Mouse (Mus musculus) ZHBTc4 (cell line): Measurements from ENCODE around the gene Scamp3.
"Not testable (repeated sequence)": the region's sequence is repeated elsewhere in the genome, so short reads cannot be mapped to it uniquely, and the experiment has no call there.

Source experiments
- DNase-seq: peaks from one replicate; pipeline ENCODE4 v3.0.0-alpha.2; 2011; ENCODE audit warnings: low read depth, low spot score

Scamp3 gene

GRCm38 (mm10) chr3:89195979-89196877, 19.0 kb downstream of the Scamp3 start:
- DNase-seq, result peak; percentile 96

- DNase-seq, result no peak
These were observed 22.6 kb downstream of the Scamp3 start for GRCm38 (mm10) chr3:89199839-89200238.

DNA sequence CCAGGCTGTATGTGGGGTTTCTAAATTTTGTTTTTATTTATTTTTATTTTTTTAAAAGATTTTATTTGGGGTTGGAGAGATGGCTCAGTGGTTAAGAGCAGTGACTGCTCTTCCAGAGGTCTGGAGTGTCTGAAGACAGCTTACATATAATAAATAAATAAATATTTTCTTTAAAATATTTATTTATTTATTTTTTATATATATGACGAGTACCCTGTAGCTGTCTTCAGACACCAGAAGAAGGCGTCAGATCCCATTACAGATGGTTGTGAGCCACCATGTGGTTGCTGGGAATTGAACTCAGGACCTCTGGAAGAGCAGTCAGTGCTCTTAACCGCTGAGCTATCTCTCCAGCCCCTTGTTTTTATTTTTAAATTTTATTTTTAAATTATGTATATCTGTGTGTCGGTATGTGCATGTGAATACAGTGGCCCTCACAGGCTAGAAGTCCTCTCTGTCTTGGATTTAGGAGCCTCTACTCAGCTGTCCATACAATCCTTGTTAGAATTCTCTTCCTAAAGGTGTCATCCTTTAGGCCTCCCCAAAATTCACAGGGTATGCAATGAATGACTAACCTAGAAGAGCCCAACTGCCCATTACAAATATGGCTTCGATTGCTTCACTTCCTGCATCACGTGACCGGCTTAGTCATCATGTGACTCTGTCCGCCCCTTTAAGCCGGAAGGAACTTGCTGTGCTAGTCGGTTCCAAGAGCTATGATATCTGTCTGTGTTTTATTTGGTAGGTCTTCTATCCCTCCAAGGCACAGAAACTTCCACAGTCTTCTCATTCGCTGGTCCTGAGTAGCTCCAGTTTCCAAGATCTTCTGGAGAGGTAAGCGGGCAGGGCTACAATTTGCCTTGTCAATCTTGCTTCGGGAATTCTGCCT, 25.2 kb downstream of the Scamp3 start, which contains the start of gene Gba:
TSS of gene Gba (plus strand) at position 676 of the 889 bp plus-strand sequence.
- DNase-seq, result peak; percentile 94

- DNase-seq, result no peak
These were observed 25.9 kb downstream of the Scamp3 start for GRCm38 (mm10) chr3:89203142-89203514.

DNA sequence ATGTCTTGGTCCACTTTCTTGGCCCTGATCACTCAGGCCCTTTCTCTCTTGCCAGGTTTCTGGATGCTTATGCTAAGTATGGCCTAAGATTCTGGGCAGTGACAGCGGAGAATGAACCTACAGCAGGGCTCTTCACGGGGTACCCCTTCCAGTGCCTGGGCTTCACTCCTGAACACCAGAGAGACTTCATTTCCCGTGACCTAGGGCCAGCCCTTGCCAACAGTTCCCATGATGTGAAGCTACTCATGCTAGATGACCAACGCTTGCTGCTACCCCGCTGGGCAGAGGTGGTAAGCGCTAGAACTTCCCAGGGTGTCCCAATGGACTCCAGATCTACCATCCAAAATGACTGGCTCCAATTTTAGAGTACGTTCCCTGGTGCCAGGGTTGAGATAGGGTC, 28.8 kb downstream of the Scamp3 start:
- DNase-seq, result no peak

GRCm38 (mm10) chr3:89206695-89207094, 29.4 kb downstream of the Scamp3 start:
- DNase-seq, result no peak

- no peak for DNase-seq
These were observed 30.9 kb downstream of the Scamp3 start for GRCm38 (mm10) chr3:89208075-89208657.

DNA sequence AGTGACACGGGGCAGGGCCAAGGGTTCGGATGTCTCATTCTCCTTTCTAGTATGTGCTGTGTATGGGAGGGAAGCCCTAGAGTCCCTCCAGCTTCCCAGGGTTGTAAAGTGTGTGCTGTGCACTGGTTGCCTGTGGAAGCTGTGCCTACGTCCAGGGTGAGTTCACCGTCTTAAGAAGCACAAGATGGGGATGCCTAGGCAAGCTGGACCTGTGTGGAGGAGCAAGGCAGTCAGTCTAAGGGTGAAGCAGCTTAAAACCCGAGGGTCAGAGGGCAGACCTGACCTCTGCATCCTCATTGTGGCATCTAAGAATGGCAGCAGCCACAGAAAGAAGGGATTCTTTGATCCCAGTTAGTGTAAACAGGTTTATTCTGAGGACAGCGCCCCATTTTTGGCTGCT, 31.5 kb downstream of the Scamp3 start:
- DNase-seq, result no peak

- no peak for DNase-seq
These were observed 32.5 kb downstream of the Scamp3 start for GRCm38 (mm10) chr3:89209731-89210130.

GRCm38 (mm10) chr3:89210162-89210561, 32.9 kb downstream of the Scamp3 start:
- no peak for DNase-seq

- no peak for DNase-seq
These were observed 33.5 kb downstream of the Scamp3 start for GRCm38 (mm10) chr3:89210731-89211130.

- peak; percentile 96 for DNase-seq
These were observed 36.7 kb downstream of the Scamp3 start for GRCm38 (mm10) chr3:89213803-89214530.

- DNase-seq, result no peak
These were observed 37.6 kb downstream of the Scamp3 start, which contains the start of gene Thbs3 for GRCm38 (mm10) chr3:89214681-89215411. Thbs3 (plus strand) TSS chr3:89215180.

DNA sequence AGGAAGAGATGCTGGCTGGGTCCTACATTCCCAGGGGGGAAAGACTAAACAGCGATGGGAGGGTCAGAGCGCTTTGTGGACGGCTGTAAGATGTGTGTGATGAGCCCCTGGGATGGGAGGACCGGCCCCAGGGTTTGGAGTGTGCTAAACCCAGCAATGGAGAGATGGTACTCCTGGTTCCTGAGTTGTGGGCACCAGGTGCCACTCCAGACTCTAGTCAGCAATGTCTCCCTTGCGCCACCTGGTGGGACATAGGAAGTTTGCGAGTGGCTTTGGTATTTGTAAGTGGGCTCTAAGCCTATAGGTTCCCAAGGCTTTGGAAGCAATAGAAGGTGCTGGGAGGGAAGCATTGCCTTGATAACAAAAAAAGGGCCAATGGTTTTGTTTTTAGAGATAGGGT, 38.6 kb downstream of the Scamp3 start:
- DNase-seq, result peak; percentile 92

- not testable (repeated sequence) for DNase-seq
These were observed 39.1 kb downstream of the Scamp3 start for GRCm38 (mm10) chr3:89216407-89216806.

DNA sequence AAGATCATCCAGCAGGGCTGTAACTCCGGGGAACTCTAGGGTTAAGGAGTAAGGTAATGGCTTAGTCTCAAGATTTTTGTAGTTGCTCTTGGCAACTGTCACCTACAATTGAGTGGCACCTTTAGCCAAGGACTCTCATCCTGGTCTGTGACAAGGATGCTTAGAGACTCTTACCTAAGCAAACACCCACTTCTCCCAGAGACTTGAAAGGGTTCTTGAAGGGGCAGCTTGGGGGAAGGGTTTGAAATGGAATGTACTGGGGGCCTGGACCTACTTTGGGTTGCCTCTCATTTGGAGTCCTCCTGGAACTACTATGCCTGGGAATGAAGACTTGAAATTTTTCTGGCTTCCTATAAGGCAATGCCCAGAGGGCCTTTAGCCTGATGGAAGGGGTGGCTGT, 41.0 kb downstream of the Scamp3 start:
- no peak for DNase-seq

DNA sequence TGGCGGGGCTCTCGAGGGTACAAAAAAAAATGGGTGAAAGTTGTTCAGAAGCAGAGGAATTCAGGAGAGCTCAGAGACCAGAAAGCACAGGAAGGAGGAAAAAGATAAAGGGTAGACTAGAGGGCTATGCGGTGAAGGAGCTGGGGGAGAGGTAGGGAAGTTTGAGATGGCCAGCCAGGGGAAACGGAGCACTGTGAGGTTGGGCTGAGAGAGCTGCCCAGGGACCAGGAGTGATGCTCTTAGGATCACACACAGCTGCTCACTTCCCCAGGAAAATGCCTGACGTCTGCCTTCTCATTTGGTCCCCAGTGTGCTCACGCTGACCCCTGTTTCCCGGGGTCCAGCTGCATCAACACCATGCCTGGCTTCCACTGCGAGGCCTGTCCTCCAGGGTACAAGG, 42.3 kb downstream of the Scamp3 start:
- DNase-seq, result no peak

GRCm38 (mm10) chr3:89221167-89221566, 43.9 kb downstream of the Scamp3 start:
- no peak for DNase-seq

DNA sequence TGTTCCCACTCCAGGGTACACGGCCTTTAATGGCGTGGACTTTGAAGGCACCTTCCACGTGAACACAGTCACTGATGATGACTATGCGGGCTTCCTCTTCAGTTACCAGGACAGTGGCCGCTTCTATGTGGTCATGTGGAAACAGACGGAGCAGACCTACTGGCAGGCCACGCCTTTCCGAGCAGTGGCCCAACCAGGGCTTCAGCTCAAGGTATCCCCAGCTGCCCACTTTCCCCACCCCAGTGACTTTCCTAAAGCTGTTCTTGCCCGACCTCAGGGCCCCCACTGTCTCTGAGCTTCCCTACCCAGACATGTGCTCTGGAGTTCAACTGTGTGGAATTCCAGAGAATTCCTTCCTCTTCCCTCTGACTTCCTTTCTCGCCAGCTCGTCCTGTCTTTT, 47.5 kb downstream of the Scamp3 start:
- no peak for DNase-seq

DNA sequence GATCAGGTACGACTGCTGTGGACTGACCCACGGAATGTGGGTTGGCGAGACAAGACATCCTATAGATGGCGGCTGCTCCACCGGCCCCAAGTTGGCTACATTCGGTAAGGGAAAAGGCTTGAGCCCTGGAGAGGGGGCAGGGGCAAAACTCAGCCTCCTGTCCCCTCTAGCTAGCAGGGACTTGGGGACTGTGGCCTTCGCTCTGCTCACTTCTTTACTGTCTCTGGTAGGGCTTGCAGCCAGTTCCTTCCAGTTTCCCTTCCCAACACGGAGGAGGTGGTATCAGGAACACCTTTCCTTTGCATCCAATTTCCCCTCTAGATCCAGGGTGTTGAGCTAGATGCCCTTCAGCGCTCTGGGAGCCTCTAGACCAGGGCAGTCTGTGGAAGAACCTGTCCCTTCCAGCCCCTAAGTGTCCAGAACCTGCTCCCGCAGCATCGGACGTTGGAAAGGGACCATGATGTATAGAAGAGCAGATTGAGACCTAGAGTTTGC, 48.1 kb downstream of the Scamp3 start:
- peak; percentile 53 for DNase-seq
